Mouse (Mus musculus) gastrocnemius, postnatal 4 days (tissue): ENCODE results near the gene Pgrmc2. TPM values are rescaled to one million over a fixed set of nuclear protein-coding genes. Genes with fewer than 3 reads are reported as not detected.

ENCODE experiments used
- DNase-seq, 2 experiments: peaks; one replicate each; pipeline ENCODE4 v3.0.0; 2021 to 2022; ENCODE audit warnings: low spot score in 2 of 2, mixed read lengths in 2 of 2
- long read RNA-seq, 2 experiments: library from polyadenylated mRNA; stranded (forward); transcript quantifications; one replicate each; pipeline ENCODE4 v2.0.0; 2021
- total RNA-seq, 2 experiments: library from RNA; stranded (reverse); gene quantifications; 2 replicates each; pipeline ENCODE4 v1.2.3; 2021

Pgrmc2 gene
- total RNA-seq: 10 to 100 TPM; 51.3 to 55.0 TPM
- long read RNA-seq, experiment 1, transcript Pgrmc2-201 (3 exons, 3,007 nt): major isoform, 83 of 96 reads
- long read RNA-seq, experiment 1, partial matches to known transcripts: 9 of 96 reads
- long read RNA-seq, experiment 1, other reads (novel, unspliced or antisense): 2 of 96 reads
- long read RNA-seq, experiment 2, transcript Pgrmc2-201 (3 exons, 3,007 nt): major isoform, 88 of 107 reads
- long read RNA-seq, experiment 2, partial matches to known transcripts: 0 of 107 reads
- long read RNA-seq, experiment 2, other reads (novel, unspliced or antisense): 17 of 107 reads

- DNase-seq: peak; percentile 96 to 97
These were observed at the start of gene Pgrmc2 for GRCm38 (mm10) chr3:41082885-41083789. Gene Pgrmc2 (minus strand): TSS chr3:41083046.

GRCm38 (mm10) chr3:41124000-41124294 is 41.1 kb upstream of the Pgrmc2 start:
- DNase-seq: no peak

GRCm38 (mm10) chr3:41123190-41123999 is 40.5 kb upstream of the Pgrmc2 start:
- no peak for DNase-seq

DNA sequence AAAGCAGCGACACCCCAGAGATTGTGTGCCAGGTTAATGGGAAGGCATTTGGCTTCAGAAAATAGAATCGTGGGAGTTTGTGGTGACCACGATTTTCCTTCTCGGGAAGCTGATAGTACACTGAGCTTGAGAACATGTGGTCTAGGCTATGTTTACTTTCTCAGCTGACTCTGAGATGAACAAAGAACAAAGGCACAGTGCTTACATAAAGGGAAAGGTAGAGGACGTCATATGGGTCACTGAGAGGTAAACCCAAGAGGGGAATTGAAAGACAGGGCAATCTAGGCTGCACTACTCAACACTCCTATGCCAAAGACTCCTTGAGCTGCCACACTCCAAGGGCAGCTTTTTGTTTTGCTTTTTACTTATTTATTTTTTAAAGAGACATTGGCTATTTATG is 35.3 kb upstream of the Pgrmc2 start:
- DNase-seq: no peak

GRCm38 (mm10) chr3:41117447-41117846 is 34.6 kb upstream of the Pgrmc2 start:
- no peak for DNase-seq

DNA sequence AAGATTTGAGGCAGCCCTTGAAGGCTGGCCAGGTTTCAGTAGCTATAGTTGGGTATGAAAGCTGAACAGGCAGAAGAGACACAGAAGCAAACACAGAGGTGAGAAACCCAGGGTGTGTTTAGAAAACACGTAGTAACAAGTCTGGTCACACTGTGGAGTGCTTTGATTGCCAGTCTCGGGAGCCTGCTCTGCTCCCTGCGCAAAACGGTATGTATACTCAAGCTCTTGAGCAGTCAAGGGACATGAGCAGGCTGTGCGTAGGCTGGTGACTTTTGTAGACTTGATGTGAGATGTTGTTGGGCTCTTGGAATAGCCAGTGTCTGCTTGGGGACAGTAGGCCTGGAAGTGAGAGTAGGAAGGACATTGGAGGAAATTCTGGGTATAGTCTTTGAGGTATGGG is 30.3 kb upstream of the Pgrmc2 start:
- DNase-seq: no peak

- peak in 1 of 2 experiments; percentile 10 for DNase-seq
These were observed 25.5 kb upstream of the Pgrmc2 start for GRCm38 (mm10) chr3:41108306-41108785.

DNA sequence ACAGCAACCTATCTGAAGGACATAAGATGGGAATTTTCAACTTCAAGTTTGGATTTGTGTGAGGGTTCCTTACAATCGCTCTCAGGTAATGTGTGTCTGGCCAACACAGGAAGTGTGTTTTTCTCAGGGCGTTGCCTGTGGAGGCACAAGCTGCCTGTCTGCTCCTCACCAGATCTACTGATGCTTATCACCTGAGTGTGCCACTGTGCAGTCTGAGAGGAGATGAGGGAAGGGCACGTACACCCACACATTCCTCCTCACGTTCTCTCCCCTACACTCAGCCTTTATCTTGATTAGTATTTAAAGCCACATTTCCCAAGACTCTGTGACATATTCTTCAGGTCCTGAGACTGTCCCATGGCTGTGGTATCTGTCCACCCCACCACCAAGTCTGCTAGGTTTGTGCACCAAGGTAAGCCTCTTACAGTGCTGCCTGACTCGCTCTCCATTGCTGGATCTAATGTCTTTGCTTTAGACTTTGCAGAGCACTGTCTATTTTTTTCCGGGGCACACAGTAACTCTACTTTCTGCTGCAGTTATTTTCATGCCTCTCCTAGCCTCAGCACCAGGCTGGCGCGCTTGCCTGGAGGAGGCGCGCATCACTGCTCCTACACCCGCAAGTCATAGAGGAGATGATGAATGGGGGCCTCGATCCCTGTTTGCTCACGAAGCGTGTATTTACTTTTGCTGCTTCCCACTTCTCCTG is 24.9 kb upstream of the Pgrmc2 start:
- DNase-seq: no peak

GRCm38 (mm10) chr3:41101905-41102304 is 19.1 kb upstream of the Pgrmc2 start:
- DNase-seq: no peak

DNA sequence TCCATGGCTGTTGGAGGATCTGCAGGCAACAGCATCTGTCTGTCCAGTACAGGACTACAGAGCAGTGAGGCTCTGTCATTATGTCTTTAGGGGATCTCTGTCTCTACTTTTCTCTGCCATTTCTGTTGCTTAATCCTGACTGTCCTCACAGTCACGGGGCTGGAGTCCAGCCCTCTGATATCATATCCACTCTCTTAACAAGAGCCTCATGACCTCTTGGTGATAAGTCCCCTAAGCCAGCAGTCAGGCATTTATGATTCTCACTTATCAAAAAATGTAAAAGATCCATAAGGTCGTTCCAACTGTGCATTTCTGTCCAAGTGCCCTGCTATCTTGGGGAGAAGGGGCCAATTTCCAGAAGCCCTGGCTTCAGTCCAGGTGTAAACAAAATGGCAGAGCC is 17.3 kb upstream of the Pgrmc2 start:
- no peak for DNase-seq

- DNase-seq: no peak
These were observed 16.8 kb upstream of the Pgrmc2 start for GRCm38 (mm10) chr3:41099672-41100071.

GRCm38 (mm10) chr3:41093210-41093609 is 10.4 kb upstream of the Pgrmc2 start:
- no peak for DNase-seq

DNA sequence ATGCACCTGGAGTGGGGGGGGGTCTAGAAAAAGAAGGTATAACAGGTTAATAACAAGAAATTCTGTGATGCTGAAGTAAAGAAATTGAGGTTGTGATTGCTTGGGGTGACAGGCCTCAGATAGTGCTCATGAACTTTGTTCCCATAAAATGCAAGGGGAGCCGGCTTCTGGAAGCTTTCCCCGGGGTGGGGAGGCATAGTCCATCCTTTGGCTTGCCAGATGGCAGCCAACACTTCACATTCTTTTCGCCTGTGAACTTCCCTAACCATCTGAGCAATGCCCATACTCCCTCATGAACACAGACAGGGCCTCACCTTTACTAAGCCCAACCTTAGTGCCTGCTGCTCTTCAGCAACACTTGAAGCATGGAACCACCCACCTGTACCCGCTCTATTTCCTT is 9.5 kb upstream of the Pgrmc2 start:
- DNase-seq: no peak

DNA sequence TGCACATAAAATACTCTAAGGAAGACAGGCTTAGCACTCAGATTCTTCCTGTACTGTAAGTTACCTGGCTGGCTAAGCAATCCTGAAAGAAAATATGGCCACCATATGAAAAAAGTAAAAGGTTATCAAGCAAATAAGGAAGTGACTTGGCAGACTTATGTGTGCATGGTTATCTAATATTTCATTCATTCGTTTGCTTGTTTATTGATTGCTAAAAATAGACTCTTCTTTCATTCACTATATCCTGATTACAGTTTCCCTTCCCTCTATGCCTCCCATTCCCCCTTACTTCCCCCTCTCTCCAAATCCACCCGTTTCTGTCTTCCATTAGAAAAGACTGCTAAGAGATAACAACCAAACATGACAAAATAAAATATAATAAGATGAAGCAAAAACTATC is 8.0 kb upstream of the Pgrmc2 start:
- no peak for DNase-seq

- no peak for DNase-seq
These were observed 4.2 kb upstream of the Pgrmc2 start for GRCm38 (mm10) chr3:41087071-41087470.

- no peak for DNase-seq
These were observed 1.6 kb upstream of the Pgrmc2 start for GRCm38 (mm10) chr3:41084421-41084820.

- DNase-seq: no peak
These were observed 905 bp upstream of the Pgrmc2 start for GRCm38 (mm10) chr3:41083790-41084112.

DNA sequence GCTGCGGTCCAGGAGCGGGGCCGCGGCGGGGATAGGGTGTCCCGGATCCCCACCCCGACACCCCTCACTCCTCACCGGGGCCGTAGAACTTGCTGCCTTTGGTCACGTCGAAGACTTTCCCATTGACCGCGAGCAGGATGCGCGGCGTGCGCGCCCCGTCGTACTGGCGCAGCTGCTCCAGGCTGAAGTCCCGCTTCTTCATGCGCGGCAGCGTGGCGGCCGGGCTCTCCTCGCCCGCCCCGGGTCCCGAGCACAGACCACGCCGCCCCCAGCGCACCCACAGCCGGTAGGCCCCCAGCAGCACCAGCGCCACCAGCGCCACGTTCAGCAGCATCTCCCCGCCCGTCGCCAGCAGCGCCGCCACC is 344 bp downstream of the Pgrmc2 start:
- no peak for DNase-seq

- DNase-seq: peak in 1 of 2 experiments; percentile 14
These were observed 1.2 kb downstream of the Pgrmc2 start for GRCm38 (mm10) chr3:41081474-41082301.

DNA sequence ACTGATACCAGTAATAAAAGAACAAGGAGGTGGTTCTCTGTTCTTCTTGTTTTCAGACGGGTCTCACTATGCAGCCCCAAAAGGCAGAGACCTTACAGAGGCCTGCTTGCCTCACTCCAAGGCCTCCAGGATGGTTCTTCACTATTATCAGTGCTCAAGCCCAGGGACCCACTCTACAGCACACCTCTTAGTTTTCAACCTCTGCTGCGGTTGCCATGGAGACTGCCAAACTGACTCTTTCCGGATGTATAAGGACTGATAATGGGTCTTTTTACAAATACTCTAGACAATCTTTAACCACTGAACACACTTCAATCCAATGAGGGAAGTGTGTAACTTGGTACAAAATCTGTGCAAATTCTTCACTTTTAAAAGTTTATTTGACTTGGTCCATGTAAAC is 2.1 kb downstream of the Pgrmc2 start:
- DNase-seq: no peak
